Mouse (Mus musculus) midbrain, postnatal 0 days (tissue): ENCODE measurements at regions not wholly inside any gene's neighbourhood (a gene's known extent, or its start where the extent isn't known, plus 50 kb on each side); places are given as distances from the start of the nearest gene placed in this dataset.
A peak's percentile ranks its signal among the peaks of the same experiment; 100 is the strongest.

ENCODE experiments used
- ATAC-seq: fragments of 200-750 bp; cut with Nextera tagmentation; 2 replicates; pipeline ENCODE4 v1.8.0; 2017; ENCODE audit warnings: moderate number of reproducible peaks, mild to moderate bottlenecking, moderate TSS enrichment, moderate library complexity; ENCODE audit not compliant: low FRiP score
- DNase-seq: peaks from one replicate; pipeline ENCODE4 v3.0.0-alpha.2; 2015; ENCODE audit warnings: low spot score
- H3K27ac ChIP-seq: fragments of 300-500 bp; sonication (generic); 2 replicates; pipeline ENCODE4 v1.5.1; 2014; ENCODE audit warnings: low read depth, mild to moderate bottlenecking, low read length, mixed read lengths
- H3K27me3 ChIP-seq: fragments of 300-500 bp; sonication (generic); 2 replicates; pipeline ENCODE4 v1.6.1; 2014; ENCODE audit warnings: low read length, control low read depth, mixed read lengths; ENCODE audit not compliant: insufficient read depth
- H3K36me3 ChIP-seq: fragments of 300-500 bp; sonication (generic); 2 replicates; pipeline ENCODE4 v1.6.1; 2014; ENCODE audit warnings: low read length, control low read depth, mixed read lengths; ENCODE audit not compliant: insufficient read depth
- H3K4me1 ChIP-seq: fragments of 300-500 bp; sonication (generic); 2 replicates; pipeline ENCODE4 v1.6.1; 2014; ENCODE audit warnings: mild to moderate bottlenecking, control low read depth, antibody characterized with exemption, low read length, mixed read lengths; ENCODE audit not compliant: insufficient read depth
- H3K4me2 ChIP-seq: fragments of 300-500 bp; sonication (generic); 2 replicates; pipeline ENCODE4 v1.6.1; 2014; ENCODE audit warnings: low read depth, mild to moderate bottlenecking, low read length, mixed read lengths; ENCODE audit not compliant: poor library complexity, severe bottlenecking
- H3K4me3 ChIP-seq: fragments of 300-500 bp; sonication (generic); 2 replicates; pipeline ENCODE4 v1.5.1; 2014; ENCODE audit warnings: low read depth, mild to moderate bottlenecking, low read length, moderate library complexity
- H3K9ac ChIP-seq: fragments of 300-500 bp; sonication (generic); replicated peaks from 2 replicates; pipeline ENCODE4 v1.6.1; 2014; ENCODE audit warnings: mild to moderate bottlenecking, low read length, moderate library complexity, mixed read lengths; ENCODE audit not compliant: poor library complexity, severe bottlenecking
- H3K9me3 ChIP-seq: fragments of 300-500 bp; sonication (generic); 2 replicates; pipeline ENCODE4 v1.6.1; 2016; ENCODE audit warnings: low read length, control low read depth
- CTCF ChIP-seq: IDR thresholded peaks from 2 replicates; pipeline ENCODE4 v1.5.1; 2016; ENCODE audit warnings: antibody characterized with exemption, mild to moderate bottlenecking
- WGBS: fragments of 180-500 bp; shearing (Covaris S2); extraction: QIAGEN DNeasy Blood & Tissue Kit; methylation state at CpG from one replicate; pipeline ENCODE4 v1.1.7; 2014; 5-methylcytosine and 5-hydroxymethylcytosine counted together

- Histone ChIP-seq H3K9ac (no peak overlapping the region), H3K27ac (no peak overlapping the region), H3K36me3 (no peaks in the 10 kb centered on the region), H3K4me2 (no peak overlapping the region), H3K27me3 (no peaks in the 10 kb centered on the region), H3K4me3 (no peak overlapping the region), H3K9me3 (no peaks in the 10 kb centered on the region), H3K4me1 (peaks cover 11% of the 10 kb centered on the region; the same call in 1 of the 2 replicates)
- TF ChIP-seq CTCF: no peak
- no peak for DNase-seq
- ATAC-seq: no peak
- WGBS: 91% methylated on average over 22 of the region's 22 CpGs
Observed at GRCm38 (mm10) chr4:33583979-33584907, 274.1 kb downstream of the Rngtt start.

- Histone ChIP-seq H3K27me3 (no peaks in the 10 kb centered on the region), H3K4me1 (peaks cover 12% of the 10 kb centered on the region; the same call in 1 of the 2 replicates), H3K4me3 (no peak overlapping the region), H3K36me3 (no peaks in the 10 kb centered on the region), H3K4me2 (no peak overlapping the region), H3K27ac (no peak overlapping the region), H3K9ac (no peak overlapping the region), H3K9me3 (no peaks in the 10 kb centered on the region)
- no peak for ATAC-seq
- WGBS: 84% methylated on average over 6 of the region's 6 CpGs
- DNase-seq: no peak
- TF ChIP-seq CTCF: no peak
Observed at GRCm38 (mm10) chr4:33585821-33586220, 275.7 kb downstream of the Rngtt start.

- H3K4me1 ChIP-seq: peaks cover 12% of the 10 kb centered on the region; the same call in 1 of the 2 replicates
- H3K27ac ChIP-seq: peak overlapping the region; percentile 65; the same call in 1 of the 2 replicates
- DNase-seq (no peak), ATAC-seq (no peak)
- whole genome bisulfite sequencing: 19% methylated on average over 4 of the region's 4 CpGs
- no peak for TF ChIP-seq CTCF
- peak overlapping the region; percentile 43 for H3K4me2 ChIP-seq
- H3K36me3 ChIP-seq: no peaks in the 10 kb centered on the region
- no peaks in the 10 kb centered on the region for H3K9me3 ChIP-seq
- H3K9ac ChIP-seq: no peak overlapping the region
- H3K4me3 ChIP-seq: no peak overlapping the region
- no peaks in the 10 kb centered on the region for H3K27me3 ChIP-seq
Observed at GRCm38 (mm10) chr4:33586290-33586614, 276.1 kb downstream of the Rngtt start.

DNA sequence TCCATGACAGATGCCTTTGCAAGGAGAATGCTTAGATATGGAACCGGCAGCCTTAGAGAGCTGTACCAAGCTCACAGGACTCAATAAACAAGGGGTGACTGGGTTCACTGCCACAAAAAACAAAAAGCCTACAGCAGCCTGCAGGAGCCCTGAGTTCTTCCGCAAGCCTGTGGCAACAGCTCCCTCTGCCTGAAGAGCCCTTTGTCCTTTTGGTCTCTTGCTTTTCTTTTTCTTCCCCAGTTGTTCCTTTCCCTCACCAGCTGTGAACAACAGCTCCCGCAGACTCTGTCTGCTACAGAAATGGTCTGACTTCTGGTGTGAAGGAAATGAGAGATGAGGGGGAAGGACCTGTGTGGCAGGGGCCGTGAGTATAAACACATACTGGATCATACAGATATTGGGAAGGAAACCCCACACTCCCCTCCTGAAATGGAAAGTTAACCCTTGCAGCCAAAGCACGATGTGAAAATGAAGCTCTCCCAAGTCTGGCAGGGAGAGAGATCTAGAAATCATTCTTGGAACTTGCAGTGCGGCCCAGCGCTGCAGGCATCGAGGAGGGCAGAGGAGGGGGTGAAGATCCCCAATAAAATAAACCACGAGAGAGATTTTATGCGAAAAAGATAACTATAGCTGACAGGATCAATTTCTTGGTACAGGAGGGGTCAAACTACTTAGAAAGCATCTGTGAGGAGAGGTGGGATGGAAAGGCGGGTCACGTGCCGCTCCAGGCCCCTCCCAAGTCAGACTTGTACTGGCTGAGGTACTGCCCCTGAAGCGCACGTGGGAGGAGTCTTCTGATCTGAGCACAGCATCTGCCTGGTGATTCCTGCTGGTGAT, 276.7 kb downstream of the Rngtt start:
- no peaks in the 10 kb centered on the region for H3K9me3 ChIP-seq
- 7% methylated on average over 15 of the region's 15 CpGs for WGBS
- ATAC-seq: peak; percentile 81
- DNase-seq: peak; percentile 77
- H3K27ac ChIP-seq: peak overlapping the region; percentile 65
- no peaks in the 10 kb centered on the region for H3K27me3 ChIP-seq
- H3K4me1 ChIP-seq: peaks cover 12% of the 10 kb centered on the region; the same call in 1 of the 2 replicates
- TF ChIP-seq CTCF: peak; percentile 70
- no peaks in the 10 kb centered on the region for H3K36me3 ChIP-seq
- peak overlapping the region; percentile 8; the same call in 1 of the 2 replicates for H3K4me3 ChIP-seq
- 0 out of 2 replicates have a peak overlapping the region, but pooled peaks have one; percentile 1 for H3K9ac ChIP-seq
- H3K4me2 ChIP-seq: peak overlapping the region; percentile 43

GRCm38 (mm10) chr4:33587666-33588065, 277.6 kb downstream of the Rngtt start:
- Histone ChIP-seq H3K4me2 (no peak overlapping the region), H3K27ac (no peak overlapping the region), H3K9me3 (no peaks in the 10 kb centered on the region), H3K4me3 (no peak overlapping the region), H3K4me1 (peaks cover 12% of the 10 kb centered on the region; the same call in 1 of the 2 replicates), H3K27me3 (no peaks in the 10 kb centered on the region), H3K9ac (no peak overlapping the region), H3K36me3 (no peaks in the 10 kb centered on the region)
- WGBS: 79% methylated on average over 11 of the region's 11 CpGs
- DNase-seq (peak; percentile 21), ATAC-seq (no peak)
- TF ChIP-seq CTCF: no peak
